Mouse (Mus musculus): ENCODE results near the gene Taf5l.

Taf5l gene

DNA sequence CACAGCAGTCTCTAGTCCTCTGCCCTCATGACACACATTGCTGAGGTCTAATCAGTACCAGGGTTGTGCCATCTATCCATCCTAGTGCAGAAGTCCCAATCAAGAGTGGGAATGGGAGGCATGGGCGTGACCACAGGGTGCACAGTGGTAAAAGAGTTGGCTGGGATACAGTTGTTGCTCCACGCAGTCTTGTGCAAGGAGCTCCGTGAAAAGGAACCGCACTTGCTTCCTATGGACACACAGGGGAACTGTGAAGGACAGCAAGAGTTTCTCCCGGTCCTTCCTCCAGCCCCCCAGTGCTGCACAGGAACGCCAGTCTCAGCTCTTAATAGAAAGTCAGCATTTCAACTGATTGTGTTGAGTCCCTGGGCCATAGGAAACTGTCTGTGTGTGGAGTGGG is 61.7 kb downstream of the Taf5l start:
- no peak for DNase-seq

DNA sequence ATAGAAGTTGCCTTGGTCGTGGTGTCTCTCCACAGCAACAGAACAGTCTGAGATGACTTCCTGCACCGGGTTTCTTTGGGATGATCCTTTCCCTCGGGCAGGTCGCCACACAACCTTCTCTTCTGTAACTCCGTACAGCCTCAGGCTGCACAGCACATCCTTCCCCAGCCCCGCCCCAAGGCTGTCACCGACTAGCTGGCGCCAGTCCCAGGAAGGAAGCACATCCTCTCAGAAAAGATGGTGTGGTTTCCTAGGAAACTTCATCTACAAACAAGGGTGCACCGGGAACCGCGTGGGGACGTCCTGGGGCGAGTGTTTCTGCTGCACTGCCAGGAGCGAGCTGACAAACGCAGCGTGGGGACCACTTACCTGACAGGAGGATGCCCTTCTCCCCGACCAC is 63.1 kb downstream of the Taf5l start:
- no peak for DNase-seq

DNA sequence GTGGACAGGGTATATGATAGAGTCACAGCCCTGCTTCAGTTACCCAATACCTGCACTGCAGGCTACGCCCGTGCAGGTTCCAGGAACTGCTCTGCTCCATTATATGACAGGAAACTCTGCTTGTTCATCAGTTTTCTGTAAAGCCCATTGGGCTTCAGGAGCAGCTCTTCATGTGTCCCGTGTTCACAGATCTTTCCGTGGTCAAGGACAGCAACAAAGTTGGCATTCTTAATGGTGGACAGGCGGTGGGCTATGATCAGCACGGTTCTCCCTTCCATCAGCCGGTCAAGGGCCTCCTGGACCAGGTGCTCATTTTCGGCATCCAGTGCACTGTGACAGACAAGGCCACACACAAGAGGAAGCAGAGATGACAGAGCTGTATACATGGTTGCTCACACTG is 67.0 kb downstream of the Taf5l start:
- DNase-seq = no peak

DNA sequence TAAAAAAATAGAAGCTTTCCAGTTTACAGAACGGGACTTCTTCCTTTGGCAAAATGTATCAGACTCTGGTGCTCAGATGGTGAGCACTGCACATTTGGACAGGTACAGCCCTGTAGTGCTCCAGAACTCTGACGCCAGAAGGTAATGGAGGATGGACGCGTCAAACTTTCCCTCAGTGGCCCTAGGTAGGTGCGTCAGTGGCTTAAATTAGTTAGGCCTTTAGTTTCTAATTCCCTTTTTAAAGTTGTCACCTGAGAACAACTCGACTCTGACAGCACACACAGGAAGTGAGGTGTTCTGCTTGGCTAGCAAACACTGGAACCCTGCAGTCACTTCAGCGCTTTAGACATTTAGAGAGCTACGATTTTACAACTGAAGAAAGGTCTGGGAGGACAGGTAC is 67.5 kb downstream of the Taf5l start:
- no peak for DNase-seq

DNA sequence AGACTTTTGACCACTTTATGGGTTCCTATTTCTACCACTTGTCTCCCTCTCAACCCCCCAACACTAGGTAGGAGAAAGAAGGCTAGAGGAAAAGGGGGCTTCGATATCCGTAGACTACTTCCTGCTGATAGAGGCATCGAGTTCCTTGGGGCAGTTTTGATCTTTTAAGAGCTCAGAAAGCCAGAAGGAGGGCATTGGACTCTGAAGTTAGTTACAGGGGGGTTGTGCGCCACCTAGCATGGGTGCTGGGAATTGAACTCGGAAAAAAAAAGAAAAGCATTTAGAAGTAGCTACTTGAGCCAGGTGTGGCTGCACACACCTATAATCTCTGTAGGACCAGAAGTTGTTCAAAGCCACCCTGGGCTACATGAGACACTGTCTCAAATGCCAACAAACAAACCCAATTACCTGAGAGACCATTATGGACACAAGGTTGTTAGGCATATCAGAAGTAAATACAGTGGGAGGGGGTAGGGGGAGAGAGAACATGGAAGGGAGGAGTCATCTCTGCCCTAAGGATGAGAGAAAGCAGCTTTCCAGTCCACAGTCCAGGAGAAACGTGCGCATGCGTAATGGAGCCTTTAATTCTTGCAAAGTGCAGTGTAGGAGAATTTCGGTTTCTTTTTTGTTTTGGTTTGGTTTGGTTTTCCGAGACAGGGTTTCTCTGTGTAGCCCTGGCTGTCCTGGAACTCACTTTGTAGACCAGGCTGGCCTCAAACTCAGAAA is 71.0 kb downstream of the Taf5l start:
- DNase-seq = peak; percentile 57 to 61

DNA sequence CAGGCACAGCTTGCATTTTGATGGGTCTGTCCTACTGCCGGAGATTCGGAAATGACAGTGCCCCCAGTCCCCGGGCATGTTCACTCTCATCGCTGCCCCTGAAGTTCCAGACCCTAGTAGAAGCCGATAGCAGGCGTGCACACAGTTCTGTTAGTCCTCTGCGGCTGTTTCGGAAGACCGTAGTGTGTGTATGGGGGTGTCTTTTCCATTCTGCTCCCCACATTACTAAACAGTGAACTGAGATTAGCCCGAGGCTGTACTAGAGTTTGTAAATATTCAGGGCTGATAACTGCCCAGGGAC is 71.6 kb downstream of the Taf5l start:
- DNase-seq = no peak

DNA sequence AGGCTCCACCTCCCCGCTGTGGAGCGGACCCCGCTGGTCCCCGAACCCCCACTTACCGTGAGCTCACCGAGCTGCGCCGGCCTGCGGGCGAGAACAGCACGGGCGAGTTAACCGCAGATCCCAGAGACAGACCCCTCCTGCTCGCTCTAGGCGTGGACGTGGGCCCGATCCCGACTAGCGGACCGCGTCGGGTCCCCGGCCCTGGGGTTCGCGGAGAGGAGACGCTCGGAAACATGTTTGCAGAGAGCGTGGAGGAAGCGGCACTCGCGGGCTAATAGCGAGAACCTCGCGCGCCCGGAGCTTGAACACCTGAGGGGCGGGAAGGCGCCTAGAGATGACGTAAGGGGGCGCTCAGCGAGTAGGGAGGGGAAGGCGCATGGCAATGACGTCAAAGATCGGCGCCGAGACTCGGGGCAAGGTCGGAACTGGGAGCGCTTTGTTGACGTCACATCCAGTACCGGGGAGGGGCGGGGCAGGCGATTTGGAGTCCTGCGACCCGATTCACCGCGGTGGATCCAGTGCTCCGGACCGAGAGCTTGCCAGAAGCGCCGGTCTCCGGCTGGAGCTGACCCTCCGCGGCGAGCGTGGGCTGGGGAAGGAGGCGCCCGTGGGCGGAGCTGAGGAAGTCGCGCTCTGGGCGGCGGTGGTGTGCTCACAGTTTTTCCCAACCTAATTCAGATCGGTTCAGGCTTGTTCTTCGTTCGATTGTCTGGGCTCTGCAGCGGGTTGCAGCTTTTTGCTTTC is 72.1 kb downstream of the Taf5l start, which contains the start of gene Nup133:
Gene Nup133 (minus strand): TSS at position 324 of the 744 bp plus-strand sequence.
- DNase-seq = peak; percentile 99

All from thymus, postnatal 36 days (tissue).